Mouse (Mus musculus): ENCODE measurements around the gene Gtdc1.

- TF ChIP-seq CTCF (IDR thresholded peaks at IDR 0.05; ENCODE audit: insufficient read depth, low read depth, low read length) = no peak
- no peak for TF ChIP-seq POLR2A (IDR thresholded peaks at IDR 0.05; ENCODE audit: insufficient read depth, low read depth, low read length)
Observed at GRCm38 (mm10) chr2:44538135-44538534, 389.3 kb downstream of the Gtdc1 start.
